Mouse (Mus musculus) cerebellum, adult (tissue): ENCODE data around the gene Fam222b.
A peak's percentile ranks its signal among the peaks of the same experiment; 100 is the strongest.
"Not testable (repeated sequence)": the region's sequence is repeated elsewhere in the genome, so short reads cannot be mapped to it uniquely, and the experiment has no call there.

Source experiments
- ATAC-seq: cut with Nextera tagmentation; 2 replicates; pipeline ENCODE4 v1.9.2; 2017; ENCODE audit warnings: mild to moderate bottlenecking, moderate library complexity, mixed read lengths; ENCODE audit not compliant: insufficient number of reproducible peaks, low FRiP score, low TSS enrichment

Gene Fam222b

GRCm38 (mm10) chr11:78133915-78134314 lies 39.5 kb downstream of the Fam222b start:
- no peak for ATAC-seq

- no peak for ATAC-seq
These were observed 39.9 kb downstream of the Fam222b start for GRCm38 (mm10) chr11:78134344-78134743.

GRCm38 (mm10) chr11:78135314-78135713 lies 40.9 kb downstream of the Fam222b start:
- not testable (repeated sequence) for ATAC-seq

- no peak for ATAC-seq
These were observed 41.7 kb downstream of the Fam222b start for GRCm38 (mm10) chr11:78136132-78136531.

- ATAC-seq = no peak
These were observed 43.1 kb downstream of the Fam222b start for GRCm38 (mm10) chr11:78137584-78137983.

- no peak for ATAC-seq
These were observed 43.6 kb downstream of the Fam222b start for GRCm38 (mm10) chr11:78138023-78138422.

- no peak for ATAC-seq
These were observed 46.2 kb downstream of the Fam222b start for GRCm38 (mm10) chr11:78140665-78141064.

- ATAC-seq = no peak
These were observed 49.1 kb downstream of the Fam222b start for GRCm38 (mm10) chr11:78143520-78143919.

- ATAC-seq = no peak
These were observed 51.7 kb downstream of the Fam222b start for GRCm38 (mm10) chr11:78146168-78146567.

- no peak for ATAC-seq
These were observed 52.5 kb downstream of the Fam222b start for GRCm38 (mm10) chr11:78146707-78147543.

GRCm38 (mm10) chr11:78151161-78151560 lies 56.7 kb downstream of the Fam222b start:
- ATAC-seq = no peak

GRCm38 (mm10) chr11:78152299-78153231 lies 58.1 kb downstream of the Fam222b start:
- peak; percentile 81; the same call in 1 of the 2 replicates for ATAC-seq

- no peak for ATAC-seq
These were observed 59.3 kb downstream of the Fam222b start for GRCm38 (mm10) chr11:78153778-78154177.

GRCm38 (mm10) chr11:78155674-78156073 lies 61.2 kb downstream of the Fam222b start:
- ATAC-seq = no peak

GRCm38 (mm10) chr11:78156156-78156699 lies 61.8 kb downstream of the Fam222b start:
- ATAC-seq = no peak

- ATAC-seq = peak; percentile 76; the same call in 1 of the 2 replicates
These were observed 64.6 kb downstream of the Fam222b start for GRCm38 (mm10) chr11:78159096-78159495.

GRCm38 (mm10) chr11:78159557-78159956 lies 65.1 kb downstream of the Fam222b start:
- ATAC-seq = no peak

GRCm38 (mm10) chr11:78160171-78160570 lies 65.7 kb downstream of the Fam222b start:
- ATAC-seq = no peak

GRCm38 (mm10) chr11:78160675-78161074 lies 66.2 kb downstream of the Fam222b start:
- ATAC-seq = no peak

- ATAC-seq = no peak
These were observed 66.7 kb downstream of the Fam222b start for GRCm38 (mm10) chr11:78161169-78161568.

GRCm38 (mm10) chr11:78161968-78162367 lies 67.5 kb downstream of the Fam222b start:
- no peak for ATAC-seq
